Mouse (Mus musculus): ENCODE results near the gene Map2k3. TPM values are rescaled to one million over a fixed set of nuclear protein-coding genes. Genes with fewer than 3 reads are reported as not detected.
A peak's percentile ranks its signal among the peaks of the same experiment; 100 is the strongest.

The Map2k3 gene
- total RNA-seq, 2 experiments from 2014 or later = 12.4 to 14.8 TPM

- DNase-seq = no peak
Measured at GRCm38 (mm10) chr11:60961176-60961575, 29.3 kb downstream of the Map2k3 start.

- peak in 1 of 2 experiments; percentile 4 for DNase-seq
Measured at GRCm38 (mm10) chr11:60962709-60963108, 30.9 kb downstream of the Map2k3 start.

GRCm38 (mm10) chr11:60966974-60967373 lies 35.1 kb downstream of the Map2k3 start:
- no peak for DNase-seq

- no peak for DNase-seq
Measured at GRCm38 (mm10) chr11:60975097-60975496, 43.3 kb downstream of the Map2k3 start.

GRCm38 (mm10) chr11:60976234-60976633 lies 44.4 kb downstream of the Map2k3 start:
- no peak for DNase-seq

GRCm38 (mm10) chr11:60976742-60977141 lies 44.9 kb downstream of the Map2k3 start:
- DNase-seq = no peak

- DNase-seq = no peak
Measured at GRCm38 (mm10) chr11:60977153-60977552, 45.3 kb downstream of the Map2k3 start.

- no peak for DNase-seq
Measured at GRCm38 (mm10) chr11:60978658-60979057, 46.8 kb downstream of the Map2k3 start.

GRCm38 (mm10) chr11:60979788-60980187 lies 48.0 kb downstream of the Map2k3 start:
- DNase-seq = no peak

- no peak for DNase-seq
Measured at GRCm38 (mm10) chr11:60981693-60982486, 50.1 kb downstream of the Map2k3 start.

GRCm38 (mm10) chr11:60984912-60985558 lies 53.2 kb downstream of the Map2k3 start:
- peak; percentile 39 to 47 for DNase-seq

GRCm38 (mm10) chr11:60990428-60990827 lies 58.6 kb downstream of the Map2k3 start:
- no peak for DNase-seq

Other genes starting within 250 kb of the Map2k3 start
- gene Llgl1, start 232.3 kb upstream of the Map2k3 start, total RNA-seq (2021) = 10 to 100 TPM; 42.3 to 47.9 TPM
- 10 to 100 TPM; 58.4 to 60.6 TPM for gene Flii, start 204.8 kb upstream of the Map2k3 start, total RNA-seq (2021)
- 10 to 100 TPM; 23.6 to 24.4 TPM for gene Mief2, start 203.6 kb upstream of the Map2k3 start, total RNA-seq (2021)
- gene Top3a, start 154.7 kb upstream of the Map2k3 start, total RNA-seq (2021) = 1 to 10 TPM; 5.1 to 5.3 TPM
- 10 to 100 TPM; 31.4 to 35.3 TPM for gene Smcr8, start 154.5 kb upstream of the Map2k3 start, total RNA-seq (2021)
- 1 to 10 TPM; 5.3 to 6.6 TPM for gene Shmt1, start 120.3 kb upstream of the Map2k3 start, total RNA-seq (2021)
- gene Dhrs7b, start 101.4 kb upstream of the Map2k3 start, total RNA-seq (2021) = 10 to 100 TPM; 27.0 to 28.5 TPM
- gene Tmem11, start 52.8 kb upstream of the Map2k3 start, total RNA-seq (2021) = 10 to 100 TPM; 28.1 to 28.4 TPM
- 10 to 100 TPM; 11.3 to 12.3 TPM for gene Natd1, start 17.3 kb upstream of the Map2k3 start, total RNA-seq (2021)
- gene Kcnj12, start 90.5 kb downstream of the Map2k3 start, total RNA-seq (2021) = 1 to 10 TPM; 6.0 to 6.9 TPM
- 1 to 10 TPM; 1.1 to 1.4 TPM for gene Tnfrsf13b, start 194.7 kb downstream of the Map2k3 start, total RNA-seq (2021)
- 100 to 1,000 TPM; 211 to 228 TPM for gene Usp22, start 243.0 kb downstream of the Map2k3 start, total RNA-seq (2021)

All from layer of hippocampus, postnatal 36 days (tissue).